Mouse (Mus musculus): ENCODE data around the gene Prom2. TPM values are rescaled to one million over a fixed set of nuclear protein-coding genes. Genes with fewer than 3 reads are reported as not detected.
A peak's percentile ranks its signal among the peaks of the same experiment; 100 is the strongest.

Prom2 gene
- under 1 TPM in 1 of 2 experiments, not detected in 1; 0.07 TPM for total RNA-seq (2021)

DNA sequence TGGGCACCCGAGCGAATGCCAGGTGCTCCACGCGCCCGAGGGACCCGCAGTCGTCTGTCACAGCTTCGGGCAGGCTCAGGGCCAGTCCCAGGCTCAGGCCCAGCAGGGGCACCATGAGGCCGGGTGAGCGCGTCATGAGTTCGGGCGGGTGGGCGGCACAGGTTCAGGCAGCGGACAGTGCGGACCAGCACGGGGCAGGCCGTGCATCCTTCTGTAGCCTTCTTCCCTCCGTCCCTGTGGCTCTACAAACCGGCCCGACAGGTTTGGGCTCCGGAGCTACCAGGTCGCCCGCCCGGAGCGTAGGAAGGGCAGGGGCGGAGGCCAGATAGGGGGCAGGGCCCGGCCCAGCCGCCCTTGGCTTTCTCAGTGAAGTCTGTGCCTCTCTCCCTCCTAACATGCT, at the start of gene Prom2:
Gene Prom2, minus strand, starts transcription at position 283 of the 400 bp plus-strand sequence.
- no peak for DNase-seq

GRCm38 (mm10) chr2:127590840-127591239, 49.6 kb upstream of the Prom2 start:
- no peak for DNase-seq

GRCm38 (mm10) chr2:127590204-127590603, 48.9 kb upstream of the Prom2 start:
- DNase-seq, result no peak

DNA sequence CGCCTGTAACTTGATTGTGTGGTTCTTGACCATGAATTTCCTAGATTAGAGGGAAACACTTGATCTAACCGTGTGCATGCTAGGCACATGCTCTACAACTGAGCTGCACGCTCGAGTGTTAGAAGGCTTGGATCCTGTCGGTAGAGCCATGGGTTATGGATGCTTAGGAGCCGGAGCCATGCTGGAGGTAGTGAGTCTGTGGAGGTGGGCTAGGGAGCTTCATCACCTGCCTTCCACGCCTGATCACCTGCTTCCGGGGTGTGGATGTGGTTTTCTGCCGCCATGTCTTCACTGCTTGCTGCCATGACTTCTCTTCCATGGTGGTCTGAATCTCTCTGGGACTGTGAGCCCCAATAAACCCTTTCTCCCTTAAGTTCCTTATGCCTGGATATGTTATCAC, 47.6 kb upstream of the Prom2 start:
- DNase-seq, result no peak

DNA sequence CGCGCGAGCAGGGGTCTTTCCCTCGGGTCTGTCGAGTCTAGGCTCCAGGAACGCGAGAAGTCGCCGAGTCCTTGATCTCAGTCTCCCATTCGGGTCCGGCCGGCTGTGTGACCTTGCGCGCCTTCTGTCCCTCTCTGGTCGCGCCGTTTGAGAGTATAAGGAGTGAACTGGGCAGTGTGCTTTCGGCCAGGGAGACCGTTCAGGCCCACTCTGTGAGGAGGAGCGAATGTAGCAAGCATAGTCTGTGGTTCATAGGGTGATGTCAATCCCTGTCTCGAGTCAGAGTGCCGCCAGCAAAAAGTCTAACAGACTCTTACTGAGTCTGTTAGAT, 46.2 kb upstream of the Prom2 start:
- no peak for DNase-seq

DNA sequence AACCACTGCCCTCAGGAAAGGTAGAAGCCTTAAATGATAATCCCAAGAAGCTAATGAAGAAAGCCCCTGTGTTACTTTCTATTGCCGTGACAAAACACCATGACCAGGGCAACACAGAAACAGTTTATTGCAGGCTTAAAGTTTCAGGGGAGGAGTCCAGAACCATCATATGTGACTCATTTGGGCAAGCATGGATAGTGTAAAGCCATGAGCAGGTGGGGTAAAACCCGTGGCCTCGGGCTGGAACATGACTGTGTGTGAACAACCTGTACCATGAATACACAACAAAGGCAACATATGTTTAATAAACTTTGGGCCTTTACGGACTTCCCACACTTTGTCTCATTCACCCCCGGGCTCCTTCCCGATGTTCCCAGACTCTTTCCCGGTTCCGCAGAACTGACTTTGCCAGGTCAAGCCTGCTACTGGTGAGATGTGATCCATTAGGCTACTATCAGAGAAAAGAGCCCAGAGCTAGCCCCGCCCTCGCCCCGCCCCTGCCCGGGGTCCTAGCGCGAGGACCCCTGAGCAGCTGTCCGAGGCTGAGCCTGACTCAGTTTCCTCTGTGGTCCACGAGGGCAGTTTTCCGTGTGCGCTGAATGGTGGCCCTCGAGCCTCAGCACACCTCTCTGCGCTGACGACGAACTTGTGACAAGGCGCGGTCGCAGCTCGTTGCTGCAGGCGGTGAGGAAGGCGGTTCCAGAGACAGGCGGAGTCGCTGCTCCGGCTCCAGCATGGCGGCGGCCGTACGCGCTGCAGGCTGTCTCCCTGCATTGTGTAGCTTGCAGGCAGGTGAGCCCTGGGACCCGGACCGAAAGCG, 45.6 kb upstream of the Prom2 start, which contains the start of the genes Zfp661 and Mrps5:
Gene Zfp661, minus strand, starts transcription at position 401 of the 820 bp plus-strand sequence.
Gene Mrps5, plus strand, starts transcription at position 529 of the 820 bp plus-strand sequence.
- DNase-seq, result peak; percentile 90

- peak; percentile 92 for DNase-seq
Observed at GRCm38 (mm10) chr2:127584436-127584858, 43.2 kb upstream of the Prom2 start.

GRCm38 (mm10) chr2:127573322-127573721, 32.1 kb upstream of the Prom2 start:
- no peak for DNase-seq

GRCm38 (mm10) chr2:127559070-127559966, 18.1 kb upstream of the Prom2 start:
- peak; percentile 92 for DNase-seq

DNA sequence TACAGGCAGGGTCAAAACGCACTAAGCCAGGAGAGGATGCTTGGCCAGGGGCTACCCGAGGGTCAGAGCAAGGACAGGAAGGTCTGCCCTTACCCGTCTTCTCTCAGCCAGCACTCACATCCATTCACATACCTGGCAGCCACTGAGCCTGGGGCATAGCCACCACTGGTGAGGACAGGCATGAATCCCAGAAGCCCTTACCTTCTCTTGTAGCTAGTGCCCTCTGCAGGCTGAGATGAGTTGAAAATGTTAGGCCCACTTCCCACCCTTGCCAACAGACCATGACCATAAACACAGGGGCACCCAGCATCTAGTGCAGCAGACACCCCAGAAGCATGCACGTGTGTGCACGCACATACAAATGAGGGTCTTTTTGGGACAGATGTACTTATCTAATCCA, 9.8 kb upstream of the Prom2 start:
- no peak for DNase-seq

GRCm38 (mm10) chr2:127550446-127550845, 9.2 kb upstream of the Prom2 start:
- DNase-seq, result no peak

DNA sequence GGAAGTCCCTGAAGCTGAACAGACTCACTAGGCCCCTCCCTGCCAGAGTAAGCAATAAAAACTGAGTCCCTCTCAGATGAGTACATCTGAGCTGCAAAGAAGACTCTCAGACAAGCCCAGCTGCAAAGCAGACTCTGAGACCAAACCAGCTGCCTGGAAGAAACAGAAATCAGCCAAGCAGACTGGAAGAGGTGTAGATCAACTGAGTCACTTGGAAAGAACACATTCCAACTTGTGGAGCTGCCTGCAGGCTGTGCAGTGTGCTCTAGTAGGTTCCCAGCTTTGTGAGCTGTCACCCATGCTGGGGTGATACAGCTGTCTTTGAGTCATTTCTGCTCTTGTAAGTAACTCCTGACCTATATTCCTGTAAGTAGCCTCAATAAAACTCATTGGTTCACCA, 8.4 kb upstream of the Prom2 start:
- DNase-seq, result no peak

DNA sequence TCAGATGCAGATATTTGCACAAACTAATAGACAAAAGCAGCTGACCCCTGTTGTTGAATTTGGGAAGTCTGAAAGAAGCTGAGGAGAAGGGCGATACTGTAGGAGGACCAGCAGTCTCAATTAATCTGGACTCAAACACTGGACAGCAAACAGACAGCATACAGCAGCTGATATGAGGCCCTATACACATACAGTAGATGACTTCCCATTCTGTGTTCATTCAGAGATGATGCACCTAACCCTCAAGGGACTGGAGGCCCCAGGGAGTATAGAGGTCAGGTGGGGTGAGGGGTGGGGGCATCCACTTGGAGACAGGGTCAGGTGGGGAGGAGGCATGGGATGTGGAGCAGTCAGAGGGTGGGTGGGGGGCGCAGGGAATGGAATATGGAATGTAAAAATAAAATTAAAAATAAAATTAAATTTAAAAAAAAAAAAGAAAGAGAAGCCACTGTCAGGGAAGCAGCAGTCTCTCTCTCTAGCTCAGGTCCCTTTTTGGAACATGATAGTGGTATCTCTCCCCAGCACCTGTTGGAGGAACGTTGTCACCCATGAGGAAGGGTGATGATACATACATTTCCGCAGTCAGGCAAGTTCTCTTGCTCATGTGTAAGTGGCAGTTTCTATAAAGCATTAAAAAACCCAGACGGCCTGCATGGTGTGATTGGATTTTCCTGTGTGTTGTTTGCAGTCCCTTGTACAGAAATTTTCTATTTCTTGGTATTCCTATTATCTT, 7.2 kb upstream of the Prom2 start:
- DNase-seq, result no peak

GRCm38 (mm10) chr2:127541697-127542096, 430 bp upstream of the Prom2 start:
- DNase-seq, result no peak

GRCm38 (mm10) chr2:127539494-127539893, 1.8 kb downstream of the Prom2 start:
- peak; percentile 15 for DNase-seq

- no peak for DNase-seq
Observed at GRCm38 (mm10) chr2:127537548-127537947, 3.7 kb downstream of the Prom2 start.

- DNase-seq, result no peak
Observed at GRCm38 (mm10) chr2:127535363-127535762, 5.9 kb downstream of the Prom2 start.

- peak; percentile 58 for DNase-seq
Observed at GRCm38 (mm10) chr2:127532379-127532778, 8.9 kb downstream of the Prom2 start.

GRCm38 (mm10) chr2:127531592-127531991, 9.7 kb downstream of the Prom2 start:
- DNase-seq, result no peak

DNA sequence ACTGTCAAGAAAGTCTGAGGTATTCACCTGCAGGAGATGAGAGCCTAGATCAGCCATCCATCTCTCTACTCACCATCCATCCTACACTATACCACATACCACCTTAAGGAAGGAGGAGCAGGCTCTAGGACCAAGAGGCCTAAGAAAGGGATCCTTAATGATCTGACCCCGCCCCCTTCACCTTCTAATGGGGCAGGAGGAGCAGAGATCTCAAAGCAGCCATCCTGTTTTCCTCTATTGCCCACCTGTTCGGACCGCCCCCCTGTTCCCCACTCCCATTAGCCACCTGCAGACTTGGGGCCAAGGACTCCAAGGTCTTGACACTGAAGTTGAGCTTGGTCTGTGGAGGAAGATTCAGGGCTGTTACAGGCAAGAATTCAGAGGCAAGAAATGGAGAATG, 10.8 kb downstream of the Prom2 start:
- DNase-seq, result no peak

DNA sequence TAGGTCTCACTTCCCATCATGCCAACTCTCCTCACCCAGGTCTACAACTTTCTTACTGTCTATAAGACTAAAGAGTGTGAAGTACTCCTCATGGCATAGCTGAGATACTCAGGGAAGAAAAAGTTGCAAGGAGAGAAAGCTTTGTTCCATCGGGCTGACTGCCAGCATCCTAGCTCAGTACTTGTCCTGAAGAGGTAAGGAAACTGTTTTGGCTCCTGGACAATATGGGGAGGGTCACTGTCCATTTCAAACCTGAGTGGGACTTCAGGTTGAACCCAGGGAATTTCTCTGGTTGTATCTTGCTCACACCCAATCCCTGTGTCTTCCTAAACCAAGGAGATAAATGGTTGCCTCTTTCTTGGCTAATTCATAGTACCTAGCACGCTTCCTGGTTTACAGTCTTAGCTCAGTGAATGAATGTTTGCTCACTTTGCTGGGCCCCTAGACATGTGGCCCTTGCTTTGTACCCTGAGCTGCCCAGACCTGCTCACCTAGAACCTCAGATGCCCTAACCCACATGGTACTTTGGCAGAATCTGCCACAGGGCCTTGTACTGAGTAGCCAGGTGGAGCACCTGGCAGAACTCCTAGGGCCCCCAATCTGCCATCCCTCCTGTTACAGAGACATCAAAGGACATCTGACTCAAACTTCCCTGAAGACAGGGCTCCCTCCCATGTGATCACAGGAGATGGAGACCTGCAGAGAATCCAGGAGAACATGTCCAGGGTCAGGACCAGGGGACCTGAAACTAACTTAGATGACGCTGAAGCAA, 16.1 kb downstream of the Prom2 start:
- no peak for DNase-seq
